Mouse (Mus musculus) lung, postnatal 0 days (tissue): ENCODE measurements around the gene Rims1. TPM values are rescaled to one million over a fixed set of nuclear protein-coding genes. Genes with fewer than 3 reads are reported as not detected.

ENCODE experiments used
- ATAC-seq: fragments of 200-750 bp; cut with Nextera tagmentation; 2 replicates; pipeline ENCODE4 v1.8.0; 2017; ENCODE audit warnings: moderate library complexity
- DNase-seq: peaks from one replicate; pipeline ENCODE4 v3.0.0-alpha.2; 2016; ENCODE audit warnings: low spot score
- H3K27ac ChIP-seq: fragments of 300-500 bp; sonication (generic); 2 replicates; pipeline ENCODE4 v1.5.1; 2014; ENCODE audit warnings: antibody characterized with exemption, mild to moderate bottlenecking, low read length, mixed read lengths
- H3K27me3 ChIP-seq: fragments of 300-500 bp; sonication (generic); replicated peaks from 2 replicates; pipeline ENCODE4 v1.6.1; 2014; ENCODE audit warnings: low read length, mixed read lengths; ENCODE audit not compliant: insufficient read depth
- H3K36me3 ChIP-seq: fragments of 300-500 bp; sonication (generic); 2 replicates; pipeline ENCODE4 v1.6.1; 2014; ENCODE audit warnings: low read length, mixed read lengths; ENCODE audit not compliant: insufficient read depth
- H3K4me1 ChIP-seq: fragments of 300-500 bp; sonication (generic); 2 replicates; pipeline ENCODE4 v1.6.1; 2014; ENCODE audit warnings: antibody characterized with exemption, low read depth, low read length, mixed read lengths; ENCODE audit not compliant: insufficient read depth
- H3K4me2 ChIP-seq: fragments of 300-500 bp; sonication (generic); replicated peaks from 2 replicates; pipeline ENCODE4 v1.6.1; 2014; ENCODE audit warnings: low read depth, mild to moderate bottlenecking, low read length, moderate library complexity, mixed read lengths
- H3K4me3 ChIP-seq: fragments of 300-500 bp; sonication (generic); 2 replicates; pipeline ENCODE4 v1.5.1; 2014; ENCODE audit warnings: low read depth, low read length
- H3K9ac ChIP-seq: fragments of 300-500 bp; sonication (generic); replicated peaks from 2 replicates; pipeline ENCODE4 v1.6.1; 2014; ENCODE audit warnings: low read depth, mild to moderate bottlenecking
- H3K9me3 ChIP-seq: fragments of 300-500 bp; sonication (generic); 2 replicates; pipeline ENCODE4 v1.6.1; 2016; ENCODE audit warnings: low read length, mixed read lengths
- CTCF ChIP-seq: IDR thresholded peaks from 2 replicates; pipeline ENCODE4 v1.5.1; 2016; ENCODE audit warnings: antibody characterized with exemption, mild to moderate bottlenecking
- EP300 ChIP-seq: IDR thresholded peaks from 2 replicates; pipeline ENCODE4 v1.6.1; 2016; ENCODE audit warnings: antibody characterized with exemption, mild to moderate bottlenecking, control low read depth
- WGBS: fragments of 180-500 bp; shearing (Covaris S2); extraction: QIAGEN DNeasy Blood & Tissue Kit; methylation state at CpG from one replicate; pipeline ENCODE4 v1.1.7; 2014; 5-methylcytosine and 5-hydroxymethylcytosine counted together
- polyA plus RNA-seq: library from polyadenylated mRNA; unstranded; fragments of >200 nt; fragmentation: Nextera tagmentation; extraction: Ambion mirVana; gene quantifications from 2 replicates; pipeline ENCODE4 v1.2.1, GENCODE M21; 2015

The Rims1 gene
- polyA plus RNA-seq, 1 experiment from 2014 or later = 0.92 TPM

GRCm38 (mm10) chr1:22293310-22293709 lies 512.5 kb downstream of the Rims1 start:
- no peaks in the 10 kb centered on the region for H3K27me3 ChIP-seq
- DNase-seq (no peak), ATAC-seq (no peak)
- WGBS = 76% methylated on average over 2 of the region's 2 CpGs
- no peaks in the 10 kb centered on the region for H3K36me3 ChIP-seq
- H3K4me2 ChIP-seq = no peak overlapping the region
- H3K9ac ChIP-seq = no peak overlapping the region
- no peak overlapping the region for H3K27ac ChIP-seq
- no peaks in the 10 kb centered on the region for H3K9me3 ChIP-seq
- H3K4me1 ChIP-seq = no peaks in the 10 kb centered on the region
- TF ChIP-seq EP300 = no peak
- no peak for TF ChIP-seq CTCF
- H3K4me3 ChIP-seq = no peak overlapping the region

- 71% methylated on average over 2 of the region's 2 CpGs for WGBS
Measured at GRCm38 (mm10) chr1:22286807-22287206, 519.0 kb downstream of the Rims1 start.

GRCm38 (mm10) chr1:22279954-22280353 lies 525.8 kb downstream of the Rims1 start:
- Histone ChIP-seq H3K9me3 (no peaks in the 10 kb centered on the region), H3K4me1 (no peaks in the 10 kb centered on the region), H3K27ac (no peak overlapping the region), H3K9ac (no peak overlapping the region), H3K4me2 (no peak overlapping the region), H3K27me3 (no peaks in the 10 kb centered on the region), H3K4me3 (no peak overlapping the region), H3K36me3 (no peaks in the 10 kb centered on the region)
- ATAC-seq (no peak), DNase-seq (no peak)
- no peak for TF ChIP-seq CTCF
- TF ChIP-seq EP300 = no peak
- 92% methylated on average over 1 of the region's 1 CpGs for WGBS

More at GRCm38 (mm10) chr1:22286807-22287206, 519.0 kb downstream of the Rims1 start:
- Histone ChIP-seq H3K27me3 (no peaks in the 10 kb centered on the region), H3K9me3 (no peaks in the 10 kb centered on the region), H3K27ac (no peak overlapping the region), H3K4me2 (no peak overlapping the region), H3K9ac (no peak overlapping the region), H3K36me3 (no peaks in the 10 kb centered on the region), H3K4me3 (no peak overlapping the region), H3K4me1 (no peaks in the 10 kb centered on the region)
- ATAC-seq (no peak), DNase-seq (no peak)
- no peak for TF ChIP-seq CTCF

- DNase-seq = no peak
- H3K9ac ChIP-seq = no peak overlapping the region
- H3K27me3 ChIP-seq = no peaks in the 10 kb centered on the region
- no peaks in the 10 kb centered on the region for H3K9me3 ChIP-seq
- no peak overlapping the region for H3K4me3 ChIP-seq
- no peak for ATAC-seq
- H3K4me1 ChIP-seq = no peaks in the 10 kb centered on the region
- no peaks in the 10 kb centered on the region for H3K36me3 ChIP-seq
- no peak overlapping the region for H3K27ac ChIP-seq
- WGBS = 42% methylated on average over 2 of the region's 2 CpGs
- TF ChIP-seq EP300 = no peak
- no peak for TF ChIP-seq CTCF
- H3K4me2 ChIP-seq = no peak overlapping the region
Measured at GRCm38 (mm10) chr1:22274081-22274480, 531.7 kb downstream of the Rims1 start.

- no peaks in the 10 kb centered on the region for H3K4me1 ChIP-seq
- no peak overlapping the region for H3K27ac ChIP-seq
- 72% methylated on average over 5 of the region's 5 CpGs for WGBS
- no peak overlapping the region for H3K9ac ChIP-seq
- no peak for DNase-seq
- H3K9me3 ChIP-seq = no peaks in the 10 kb centered on the region
- no peaks in the 10 kb centered on the region for H3K36me3 ChIP-seq
- H3K4me2 ChIP-seq = no peak overlapping the region
- no peaks in the 10 kb centered on the region for H3K27me3 ChIP-seq
- no peak for TF ChIP-seq CTCF
- no peak for TF ChIP-seq EP300
- no peak for ATAC-seq
- H3K4me3 ChIP-seq = no peak overlapping the region
Measured at GRCm38 (mm10) chr1:22270131-22270530, 535.7 kb downstream of the Rims1 start.

- H3K9ac ChIP-seq = no peak overlapping the region
- DNase-seq (peak; percentile 85), ATAC-seq (peak; percentile 82)
- H3K4me3 ChIP-seq = no peak overlapping the region
- H3K9me3 ChIP-seq = no peaks in the 10 kb centered on the region
- no peaks in the 10 kb centered on the region for H3K4me1 ChIP-seq
- H3K27me3 ChIP-seq = no peaks in the 10 kb centered on the region
- TF ChIP-seq EP300 (no peak), CTCF (peak; percentile 98)
- H3K27ac ChIP-seq = no peak overlapping the region
- H3K36me3 ChIP-seq = no peaks in the 10 kb centered on the region
- 19% methylated on average over 14 of the region's 15 CpGs for WGBS
- peak overlapping the region; percentile 22; the same call in 1 of the 2 replicates for H3K4me2 ChIP-seq
Measured at GRCm38 (mm10) chr1:22268581-22269359, 537.0 kb downstream of the Rims1 start.
